Mouse (Mus musculus) adipocyte (in vitro differentiated cells): ENCODE measurements around the gene Ash1l.
"Not testable (repeated sequence)": the region's sequence is repeated elsewhere in the genome, so short reads cannot be mapped to it uniquely, and the experiment has no call there.

Experiments
- DNase-seq: peaks from one replicate; pipeline ENCODE4 v3.0.0-alpha.2; 2016; ENCODE audit warnings: low spot score

Gene Ash1l

GRCm38 (mm10) chr3:88963211-88963610 lies 12.8 kb downstream of the Ash1l start:
- not testable (repeated sequence) for DNase-seq

GRCm38 (mm10) chr3:88975012-88975411 lies 24.6 kb downstream of the Ash1l start:
- DNase-seq, result no peak

DNA sequence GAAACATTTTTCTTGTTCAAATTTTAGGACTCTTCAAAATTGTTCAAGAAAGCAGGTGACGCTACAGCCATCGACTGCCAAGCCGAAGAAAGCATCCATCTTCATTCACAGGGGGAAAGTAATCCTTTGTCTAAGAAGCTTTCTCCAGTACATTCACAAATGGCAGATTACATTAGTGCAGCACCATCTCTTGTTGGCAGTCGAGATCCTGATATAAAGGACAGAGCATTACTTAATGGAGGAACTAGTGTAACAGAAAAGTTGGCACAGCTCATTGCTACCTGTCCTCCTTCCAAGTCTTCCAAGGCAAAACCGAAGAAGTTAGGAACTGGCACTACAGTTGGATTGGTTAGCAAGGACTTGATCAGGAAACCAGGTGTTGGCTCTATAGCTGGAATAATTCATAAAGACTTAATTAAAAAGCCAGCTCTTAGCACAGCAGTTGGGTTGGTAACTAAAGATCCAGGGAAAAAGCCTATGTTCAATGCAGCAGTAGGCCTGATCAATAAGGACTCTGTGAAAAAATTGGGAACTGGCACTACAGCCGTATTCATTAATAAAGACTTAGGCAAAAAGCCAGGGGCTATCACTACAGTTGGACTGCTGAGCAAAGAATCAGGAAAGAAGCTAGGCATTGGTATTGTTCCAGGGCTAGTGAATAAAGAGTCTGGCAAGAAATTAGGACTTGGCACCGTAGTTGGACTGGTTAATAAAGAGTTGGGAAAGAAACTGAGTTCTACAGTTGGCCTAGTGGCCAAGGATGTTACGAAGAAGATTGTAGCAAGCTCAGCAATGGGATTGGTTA lies 31.0 kb downstream of the Ash1l start:
- peak; percentile 94 for DNase-seq

GRCm38 (mm10) chr3:88983921-88984381 lies 33.5 kb downstream of the Ash1l start:
- peak; percentile 68 for DNase-seq

DNA sequence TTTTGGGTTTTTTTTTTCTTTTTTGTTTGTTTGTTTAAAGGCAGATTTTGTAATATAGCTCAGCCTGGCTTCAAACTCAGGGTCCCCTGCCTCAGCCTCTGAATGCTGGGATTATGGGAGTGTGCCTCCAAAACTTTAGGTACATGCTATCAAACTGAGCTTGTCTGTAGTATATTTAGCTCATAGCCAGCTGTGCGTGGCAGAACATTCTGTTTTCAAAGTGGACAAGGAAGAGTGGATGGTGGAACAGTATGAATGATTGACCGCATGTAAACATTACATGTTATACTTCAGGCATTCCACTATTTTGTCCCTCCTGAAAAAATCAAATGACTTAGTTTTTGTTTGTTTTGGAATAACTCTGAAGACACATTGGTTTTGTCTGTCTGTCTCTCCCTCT lies 42.4 kb downstream of the Ash1l start:
- DNase-seq, result no peak

GRCm38 (mm10) chr3:89001536-89001935 lies 51.1 kb downstream of the Ash1l start:
- no peak for DNase-seq

DNA sequence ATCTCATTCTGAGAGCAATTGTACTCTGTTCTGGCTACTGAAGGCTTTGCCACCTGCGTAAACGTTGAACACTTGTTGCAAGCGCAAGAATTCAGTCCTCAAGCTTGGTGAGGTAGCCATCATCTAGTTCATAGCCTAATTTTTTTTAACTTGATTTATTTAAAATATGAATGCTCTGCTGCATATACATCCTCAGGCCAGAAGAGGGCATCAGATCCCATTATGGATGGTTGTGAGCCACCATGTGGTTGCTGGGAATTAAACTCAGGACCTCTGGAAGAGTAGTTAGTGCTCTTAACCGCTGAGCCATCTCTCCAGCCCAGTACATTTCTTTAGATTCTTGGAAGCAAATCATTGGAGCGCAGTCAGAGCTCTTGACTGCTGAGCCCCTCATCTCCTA lies 80.5 kb downstream of the Ash1l start:
- DNase-seq, result not testable (repeated sequence)

DNA sequence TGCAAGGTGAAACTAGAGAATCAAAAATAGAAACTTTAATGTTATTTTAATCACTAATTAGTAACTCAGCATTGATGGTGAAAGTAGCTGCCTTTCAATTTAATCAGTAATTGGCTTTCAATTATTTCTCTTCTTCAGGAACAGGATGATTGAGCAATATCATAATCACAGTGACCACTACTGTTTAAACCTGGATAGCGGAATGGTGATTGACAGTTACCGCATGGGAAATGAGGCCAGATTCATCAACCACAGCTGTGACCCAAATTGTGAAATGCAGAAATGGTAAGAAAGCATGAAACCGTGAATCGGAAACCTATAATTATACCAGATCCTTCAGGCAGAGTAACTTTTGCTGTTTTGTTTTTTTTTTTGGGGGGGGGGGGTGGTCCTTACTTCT lies 92.9 kb downstream of the Ash1l start:
- no peak for DNase-seq

GRCm38 (mm10) chr3:89058361-89058760 lies 107.9 kb downstream of the Ash1l start:
- DNase-seq, result no peak

DNA sequence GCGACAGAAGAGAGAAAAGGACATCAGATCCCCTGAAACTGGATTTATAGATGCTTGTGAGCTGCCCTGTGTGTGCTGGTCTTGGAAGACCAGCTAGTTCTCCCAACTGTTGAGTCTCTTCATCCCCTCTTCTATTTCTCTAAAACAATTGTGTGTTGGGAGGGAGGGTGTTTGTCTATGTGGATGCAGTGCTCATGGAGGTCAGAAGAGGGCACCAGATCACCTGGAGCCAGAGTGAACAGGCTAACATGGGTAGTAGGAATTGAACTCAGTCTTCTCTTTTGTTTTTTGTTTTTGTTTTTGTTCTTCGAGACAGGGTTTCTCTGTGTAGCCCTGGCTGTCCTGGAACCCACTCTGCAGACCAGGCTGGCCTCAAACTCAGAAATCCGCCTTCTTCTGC lies 108.4 kb downstream of the Ash1l start:
- peak; percentile 37 for DNase-seq

GRCm38 (mm10) chr3:89061696-89062095 lies 111.3 kb downstream of the Ash1l start:
- no peak for DNase-seq

DNA sequence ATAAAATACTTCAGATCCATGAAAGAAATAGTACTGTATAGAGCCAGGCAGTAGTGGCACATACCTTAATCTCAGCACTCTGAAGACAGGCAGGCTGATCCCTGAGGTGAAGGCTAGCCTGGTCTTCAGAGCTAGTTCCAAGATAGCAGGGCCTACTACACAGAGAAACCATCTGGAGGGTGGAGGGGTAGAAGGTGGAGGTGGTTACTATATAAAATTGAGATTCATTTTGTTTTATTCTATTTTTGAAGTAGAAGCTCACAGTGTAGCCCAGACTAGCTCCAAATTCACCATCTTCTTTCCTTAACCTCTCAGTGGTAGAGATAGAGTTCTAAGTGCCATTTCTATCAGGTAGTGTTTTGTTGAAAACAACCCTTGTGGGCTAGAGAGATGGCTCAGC lies 116.8 kb downstream of the Ash1l start:
- no peak for DNase-seq

DNA sequence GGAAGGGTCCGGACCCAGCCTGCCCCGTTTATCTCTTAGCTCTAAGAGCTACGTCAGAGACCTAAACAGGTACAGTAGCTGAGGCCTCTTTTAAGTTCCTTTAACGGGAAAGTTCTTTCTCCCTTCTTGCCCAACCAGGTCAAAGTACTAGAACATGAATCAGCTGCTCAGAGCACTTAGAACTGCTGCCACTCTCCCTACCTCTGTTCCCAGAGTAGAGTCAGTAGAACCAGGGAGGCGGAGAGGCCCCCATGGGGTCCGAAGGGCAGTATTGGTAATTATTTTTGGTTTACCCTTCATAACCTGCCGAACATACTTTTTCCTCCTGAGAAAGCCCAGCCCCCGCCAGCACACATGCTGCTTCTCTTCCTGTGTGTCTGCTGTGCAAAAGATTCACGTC lies 127.0 kb downstream of the Ash1l start:
- DNase-seq, result no peak

GRCm38 (mm10) chr3:89082287-89082686 lies 131.9 kb downstream of the Ash1l start:
- not testable (repeated sequence) for DNase-seq

- no peak for DNase-seq
Observed at GRCm38 (mm10) chr3:89084133-89084532, 133.7 kb downstream of the Ash1l start.

- no peak for DNase-seq
Observed at GRCm38 (mm10) chr3:89084654-89085190, 134.3 kb downstream of the Ash1l start.

DNA sequence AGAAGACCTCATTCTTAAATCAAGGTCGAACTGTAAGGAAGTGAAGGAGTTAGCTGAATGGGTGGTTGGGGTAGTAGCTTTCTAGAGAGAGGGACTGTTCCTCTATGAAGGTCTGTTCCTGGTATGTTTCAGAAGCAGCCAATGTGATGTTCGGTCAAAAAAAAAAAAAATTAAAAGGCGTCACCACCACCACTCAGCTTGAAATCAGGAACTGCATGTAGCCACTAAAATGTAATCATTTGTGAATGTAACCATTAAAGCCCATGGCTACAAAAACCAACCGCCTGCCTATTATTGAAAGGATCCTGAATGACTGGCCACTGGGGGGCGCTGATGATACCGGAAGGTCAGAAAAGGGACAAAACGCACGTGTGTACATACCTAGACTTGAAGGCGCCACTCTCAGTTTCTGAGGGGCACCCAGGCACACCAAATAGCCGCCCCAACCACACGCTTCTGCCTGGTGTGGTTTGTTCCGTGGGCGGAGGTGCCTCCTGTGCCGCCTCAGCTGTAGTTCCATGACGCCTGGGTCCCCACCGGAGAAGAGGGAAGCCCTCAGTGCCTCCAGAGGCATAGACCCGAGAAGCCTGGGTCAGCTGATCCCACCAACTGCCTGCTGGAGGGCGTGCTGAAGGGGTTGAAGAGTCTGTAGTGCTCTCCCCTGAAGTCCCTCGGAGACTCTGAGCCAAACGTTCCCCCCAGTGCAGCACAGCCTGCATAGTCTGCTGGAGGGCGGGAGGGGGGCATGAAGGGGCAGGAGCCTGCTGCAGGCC lies 137.1 kb downstream of the Ash1l start:
- DNase-seq, result peak; percentile 71

- no peak for DNase-seq
Observed at GRCm38 (mm10) chr3:89088974-89089373, 138.6 kb downstream of the Ash1l start.

GRCm38 (mm10) chr3:89089882-89090591 lies 139.6 kb downstream of the Ash1l start:
- DNase-seq, result peak; percentile 86

DNA sequence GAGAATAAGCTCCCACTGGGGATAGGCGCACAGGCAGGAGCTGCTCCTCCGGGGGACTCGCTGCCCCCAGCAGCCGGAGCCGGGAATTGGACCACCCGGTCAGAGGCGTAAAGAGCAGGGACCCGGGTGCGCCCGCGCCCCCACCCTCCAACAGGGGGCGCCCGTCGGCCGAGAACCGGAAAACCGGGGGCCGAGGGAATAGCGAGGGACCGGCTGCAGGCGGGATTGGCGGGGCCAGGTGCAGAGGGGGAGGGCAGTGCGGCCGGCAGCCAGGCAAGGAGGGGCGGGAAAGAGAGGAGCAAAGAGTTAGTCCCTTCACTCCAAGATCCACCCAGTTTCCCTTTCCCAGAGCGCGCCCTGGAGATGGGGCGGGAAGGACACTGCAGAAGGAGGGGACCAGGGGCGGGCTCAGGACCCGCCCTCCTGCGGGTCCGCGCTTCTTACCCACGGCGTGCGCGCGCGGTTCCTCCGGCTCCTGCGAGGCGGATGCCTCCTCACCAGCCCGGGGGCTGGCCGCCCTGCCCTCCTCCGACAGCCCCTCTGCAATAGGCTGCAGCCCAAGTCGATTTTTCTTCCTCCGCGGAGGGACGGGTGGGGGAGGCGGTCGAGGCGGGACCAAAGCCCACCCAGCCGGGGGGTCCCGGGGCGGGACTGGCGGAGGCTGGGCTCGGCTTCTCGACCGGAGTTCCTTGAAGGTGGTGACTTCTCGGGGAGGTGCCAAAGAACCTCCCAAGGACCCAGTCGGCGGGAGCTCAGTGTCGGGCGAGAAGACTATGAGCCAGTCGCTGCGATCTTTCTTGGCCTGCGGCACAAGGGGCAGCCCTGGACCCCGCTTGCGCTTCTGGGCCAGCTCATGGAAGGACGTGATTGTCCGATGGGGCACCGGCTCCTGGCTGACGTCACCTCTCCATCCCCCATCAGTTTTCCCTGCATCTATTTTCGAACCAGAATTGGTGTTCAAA lies 140.6 kb downstream of the Ash1l start:
- DNase-seq, result peak; percentile 68
